Mouse (Mus musculus) hindbrain, embryonic 14.5 days (tissue): Measurements from ENCODE around the gene Tyw1. TPM values are rescaled to one million over a fixed set of nuclear protein-coding genes. Genes with fewer than 3 reads are reported as not detected.
A peak's percentile ranks its signal among the peaks of the same experiment; 100 is the strongest.

Experiments
- ATAC-seq: fragments of 200-750 bp; cut with Nextera tagmentation; 2 replicates; pipeline ENCODE4 v1.8.0; 2017; ENCODE audit warnings: moderate number of reproducible peaks, mild to moderate bottlenecking, moderate TSS enrichment, moderate library complexity; ENCODE audit not compliant: low FRiP score
- DNase-seq: peaks from one replicate; pipeline ENCODE4 v3.0.0-alpha.2; 2015; ENCODE audit warnings: low spot score
- H3K27ac ChIP-seq: fragments of 300-500 bp; sonication (generic); 2 replicates; pipeline ENCODE4 v1.5.1; 2014; ENCODE audit warnings: mild to moderate bottlenecking, moderate library complexity
- H3K27me3 ChIP-seq: fragments of 300-500 bp; sonication (generic); 2 replicates; pipeline ENCODE4 v1.6.1; 2014; ENCODE audit warnings: mild to moderate bottlenecking, low read length, mixed read lengths; ENCODE audit not compliant: control insufficient read depth, insufficient read depth
- H3K36me3 ChIP-seq: fragments of 300-500 bp; sonication (generic); replicated peaks from 2 replicates; pipeline ENCODE4 v1.6.1; 2014; ENCODE audit not compliant: control insufficient read depth, insufficient read depth
- H3K4me1 ChIP-seq: fragments of 300-500 bp; sonication (generic); replicated peaks from 2 replicates; pipeline ENCODE4 v1.6.1; 2014; ENCODE audit warnings: antibody characterized with exemption, low read length, mixed read lengths; ENCODE audit not compliant: control insufficient read depth, insufficient read depth
- H3K4me2 ChIP-seq: fragments of 300-500 bp; sonication (generic); replicated peaks from 2 replicates; pipeline ENCODE4 v1.6.1; 2014; ENCODE audit warnings: mild to moderate bottlenecking, moderate library complexity
- H3K4me3 ChIP-seq: fragments of 300-500 bp; sonication (generic); replicated peaks from 2 replicates; pipeline ENCODE4 v1.5.1; 2014; ENCODE audit warnings: mild to moderate bottlenecking, low read length
- H3K9ac ChIP-seq: fragments of 300-500 bp; sonication (generic); 2 replicates; pipeline ENCODE4 v1.6.1; 2014
- H3K9me3 ChIP-seq: fragments of 300-500 bp; sonication (generic); 2 replicates; pipeline ENCODE4 v1.6.1; 2016; ENCODE audit warnings: low read length; ENCODE audit not compliant: control insufficient read depth
- WGBS: fragments of 180-500 bp; shearing (Covaris S2); extraction: QIAGEN DNeasy Blood & Tissue Kit; methylation state at CpG from one replicate; pipeline ENCODE4 v1.1.7; 2014; 5-methylcytosine and 5-hydroxymethylcytosine counted together
- polyA plus RNA-seq: library from polyadenylated mRNA; unstranded; fragments of >200 nt; fragmentation: Nextera tagmentation; extraction: Ambion mirVana; gene quantifications from 2 replicates; pipeline ENCODE4 v1.2.1, GENCODE M21; 2014

The Tyw1 gene
- polyA plus RNA-seq, 1 experiment from 2014 or later: 20.8 TPM

DNA sequence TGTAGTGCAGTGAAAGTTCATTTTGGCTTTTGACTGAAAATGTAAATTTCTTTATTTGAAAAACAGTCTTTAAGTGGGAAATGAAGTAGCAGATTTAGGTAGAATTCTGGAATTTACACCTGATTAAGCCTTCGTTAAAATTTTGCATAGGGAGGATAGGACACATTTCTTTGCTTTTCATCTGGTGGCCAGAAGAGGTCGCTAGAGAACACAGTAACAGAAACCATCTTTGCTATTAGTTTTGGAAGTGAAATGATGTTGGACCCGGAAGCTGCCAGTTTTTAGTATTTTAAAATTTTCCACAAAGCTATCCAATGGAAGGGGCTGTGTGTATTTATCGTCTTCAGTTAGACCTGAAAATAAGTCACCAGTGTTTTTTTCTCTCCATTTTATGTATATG is 20.1 kb downstream of the Tyw1 start:
- Histone ChIP-seq H3K36me3 (peaks cover 55% of the 10 kb centered on the region), H3K9me3 (no peaks in the 10 kb centered on the region), H3K27me3 (no peaks in the 10 kb centered on the region), H3K9ac (no peak overlapping the region), H3K4me1 (no peaks in the 10 kb centered on the region), H3K4me2 (no peak overlapping the region), H3K27ac (no peak overlapping the region), H3K4me3 (no peak overlapping the region)
- ATAC-seq (no peak), DNase-seq (peak; percentile 77)
- WGBS: 53% methylated on average over 4 of the region's 4 CpGs

- Histone ChIP-seq H3K27ac (no peak overlapping the region), H3K9me3 (no peaks in the 10 kb centered on the region), H3K27me3 (no peaks in the 10 kb centered on the region), H3K4me1 (no peaks in the 10 kb centered on the region), H3K36me3 (peaks cover 64% of the 10 kb centered on the region), H3K4me2 (no peak overlapping the region), H3K4me3 (no peak overlapping the region), H3K9ac (no peak overlapping the region)
- no peak for DNase-seq
- no peak for ATAC-seq
- 83% methylated on average over 7 of the region's 7 CpGs for WGBS
Observed at GRCm38 (mm10) chr5:130278011-130278472, 22.6 kb downstream of the Tyw1 start.

DNA sequence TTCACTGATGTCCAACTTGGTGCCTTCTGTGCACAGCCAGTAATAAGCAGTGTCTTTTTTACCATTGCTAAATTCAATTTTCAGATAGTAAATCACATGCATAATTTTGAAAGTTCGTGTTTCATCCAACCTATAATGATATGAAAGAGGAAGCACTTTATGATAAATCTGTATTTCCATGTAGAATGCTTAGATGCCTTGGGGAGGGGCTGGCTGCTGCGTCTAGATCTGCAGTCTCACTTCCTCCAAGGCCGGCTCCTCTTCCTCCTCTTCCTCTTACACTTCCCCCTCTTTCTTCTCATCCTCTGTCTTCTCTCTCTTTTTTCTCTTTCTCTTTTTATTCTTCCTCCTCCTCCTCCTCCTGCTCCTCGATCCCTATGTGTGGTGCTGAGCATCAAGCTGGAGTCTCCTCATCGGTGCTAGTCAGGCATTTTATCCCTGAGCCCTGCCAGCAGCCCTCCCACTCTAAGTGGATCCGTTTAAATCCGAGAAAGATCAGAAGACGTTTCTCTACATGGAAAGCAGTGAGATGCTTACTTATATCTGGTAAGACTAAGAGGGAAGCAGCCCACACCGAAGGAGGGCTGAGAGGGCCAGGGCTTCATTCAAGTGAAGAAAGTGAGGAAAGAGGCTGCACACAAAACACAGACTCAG is 27.8 kb downstream of the Tyw1 start:
- WGBS: 96% methylated on average over 9 of the region's 9 CpGs
- no peak for DNase-seq
- Histone ChIP-seq H3K4me3 (no peak overlapping the region), H3K4me2 (no peak overlapping the region), H3K9ac (no peak overlapping the region), H3K27me3 (no peaks in the 10 kb centered on the region), H3K36me3 (peaks cover 61% of the 10 kb centered on the region), H3K27ac (no peak overlapping the region), H3K4me1 (no peaks in the 10 kb centered on the region), H3K9me3 (no peaks in the 10 kb centered on the region)
- ATAC-seq: no peak

DNA sequence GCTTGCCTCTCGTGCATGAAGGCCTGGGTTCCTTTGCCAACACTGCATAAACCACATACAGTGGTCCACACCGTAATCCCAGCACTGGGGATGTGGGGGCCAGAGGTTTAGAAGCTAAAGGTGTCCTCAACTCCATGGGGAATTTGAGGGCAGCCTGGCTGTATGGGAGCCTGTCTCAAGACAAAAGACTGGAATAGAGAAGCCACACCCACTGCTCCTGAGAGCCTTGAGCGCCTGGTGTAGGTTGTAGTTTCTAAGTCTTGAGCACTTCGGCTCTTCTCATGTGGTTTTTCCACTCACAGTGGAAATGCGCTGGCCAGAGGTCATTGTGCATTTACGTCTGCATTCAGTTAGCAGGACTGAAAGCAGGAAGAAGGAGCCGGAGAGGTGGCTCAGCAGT is 32.7 kb downstream of the Tyw1 start:
- no peak overlapping the region for H3K4me3 ChIP-seq
- no peak overlapping the region for H3K4me2 ChIP-seq
- no peaks in the 10 kb centered on the region for H3K27me3 ChIP-seq
- H3K27ac ChIP-seq: no peak overlapping the region
- no peak for ATAC-seq
- DNase-seq: no peak
- 94% methylated on average over 7 of the region's 7 CpGs for WGBS
- no peak overlapping the region for H3K9ac ChIP-seq
- no peaks in the 10 kb centered on the region for H3K9me3 ChIP-seq
- peaks cover 46% of the 10 kb centered on the region for H3K36me3 ChIP-seq
- no peaks in the 10 kb centered on the region for H3K4me1 ChIP-seq

DNA sequence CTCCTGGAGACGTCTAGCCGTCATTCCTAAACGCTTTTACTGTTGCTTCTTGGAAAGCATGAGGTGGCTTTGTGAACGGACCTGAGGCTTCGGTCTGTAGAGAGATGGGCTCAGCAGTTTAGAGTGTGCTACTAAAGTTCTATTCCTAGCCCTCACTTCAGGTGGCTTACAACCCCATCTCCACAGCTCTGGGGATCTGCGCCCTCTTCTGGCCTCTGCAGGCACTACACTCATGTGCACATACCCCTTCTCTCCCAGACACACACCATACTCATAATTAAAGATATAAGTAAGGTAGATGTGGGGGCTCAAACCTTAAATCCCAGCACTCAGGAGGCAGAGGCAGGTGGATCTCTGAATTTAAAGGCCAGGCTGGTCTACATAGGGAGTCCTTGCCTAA is 34.8 kb downstream of the Tyw1 start:
- H3K4me1 ChIP-seq: no peaks in the 10 kb centered on the region
- H3K4me3 ChIP-seq: no peak overlapping the region
- H3K36me3 ChIP-seq: peaks cover 28% of the 10 kb centered on the region
- no peaks in the 10 kb centered on the region for H3K9me3 ChIP-seq
- DNase-seq (no peak), ATAC-seq (no peak)
- H3K27me3 ChIP-seq: no peaks in the 10 kb centered on the region
- no peak overlapping the region for H3K9ac ChIP-seq
- 97% methylated on average over 6 of the region's 6 CpGs for WGBS
- no peak overlapping the region for H3K4me2 ChIP-seq
- no peak overlapping the region for H3K27ac ChIP-seq

DNA sequence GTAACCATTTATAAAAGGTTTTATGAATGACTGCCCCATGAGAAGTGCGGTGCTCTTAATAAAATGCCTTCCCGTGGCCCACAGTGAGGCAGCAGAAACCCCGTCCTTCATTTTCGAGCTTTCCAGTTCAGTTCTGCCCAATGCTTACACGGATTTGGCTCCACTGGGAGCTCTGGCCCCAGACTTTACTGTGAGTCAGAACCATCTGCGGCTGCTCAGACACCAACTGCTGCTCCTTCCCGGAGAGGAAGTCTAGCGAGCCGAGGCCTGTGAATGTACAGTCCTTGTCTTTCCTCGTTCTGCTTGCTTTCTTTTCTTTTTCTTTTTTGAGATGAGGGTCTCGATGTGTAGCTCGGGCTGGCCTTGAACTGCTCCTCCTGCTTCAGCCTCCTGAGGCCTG is 35.4 kb downstream of the Tyw1 start:
- H3K9me3 ChIP-seq: no peaks in the 10 kb centered on the region
- H3K4me2 ChIP-seq: no peak overlapping the region
- DNase-seq (no peak), ATAC-seq (no peak)
- 97% methylated on average over 12 of the region's 12 CpGs for WGBS
- H3K27ac ChIP-seq: no peak overlapping the region
- no peaks in the 10 kb centered on the region for H3K27me3 ChIP-seq
- no peaks in the 10 kb centered on the region for H3K4me1 ChIP-seq
- H3K4me3 ChIP-seq: no peak overlapping the region
- H3K36me3 ChIP-seq: peaks cover 23% of the 10 kb centered on the region
- H3K9ac ChIP-seq: no peak overlapping the region

DNA sequence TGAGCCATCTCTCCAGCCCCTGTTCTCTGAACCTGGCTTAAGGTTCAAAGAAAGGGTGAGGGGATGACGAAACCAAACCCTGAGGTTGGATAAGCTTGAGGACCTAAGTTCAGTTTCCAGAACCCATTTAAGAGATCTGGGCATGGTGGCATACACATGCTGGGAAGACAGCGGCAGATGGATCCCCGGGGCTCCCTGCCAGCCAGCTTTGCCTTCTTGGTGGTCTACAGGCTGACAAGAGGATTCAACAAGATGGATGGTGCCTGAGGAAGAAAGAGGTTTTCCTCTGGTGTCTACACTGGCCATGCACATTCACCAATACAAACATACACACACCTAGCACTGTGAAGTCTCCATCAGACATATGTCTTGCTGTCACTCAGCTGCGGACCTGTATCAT is 37.6 kb downstream of the Tyw1 start:
- Histone ChIP-seq H3K4me3 (no peak overlapping the region), H3K4me2 (no peak overlapping the region), H3K36me3 (peaks cover 40% of the 10 kb centered on the region), H3K9ac (no peak overlapping the region), H3K27ac (no peak overlapping the region), H3K4me1 (no peaks in the 10 kb centered on the region), H3K9me3 (no peaks in the 10 kb centered on the region), H3K27me3 (no peaks in the 10 kb centered on the region)
- DNase-seq (no peak), ATAC-seq (no peak)
- WGBS: 73% methylated on average over 4 of the region's 4 CpGs

DNA sequence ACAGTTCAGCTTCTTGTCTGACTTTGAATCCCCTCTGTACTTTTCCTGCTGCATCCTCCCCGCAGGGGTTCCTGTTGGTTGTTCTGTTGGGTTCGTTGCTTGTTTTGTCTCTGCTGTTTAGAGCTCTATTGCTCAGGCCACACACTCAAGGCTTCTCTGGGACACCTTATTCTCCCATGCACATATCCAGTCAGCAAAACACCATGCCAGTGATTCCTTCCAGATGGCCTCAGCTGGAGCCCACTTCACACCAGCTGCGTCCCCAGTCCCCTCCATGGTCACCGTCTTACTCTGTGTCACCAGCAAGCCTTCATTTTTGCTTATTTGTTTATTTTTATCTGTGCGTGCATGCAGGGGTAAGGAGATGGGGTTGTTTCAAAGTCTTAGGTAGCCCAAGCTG is 38.5 kb downstream of the Tyw1 start:
- Histone ChIP-seq H3K36me3 (peaks cover 42% of the 10 kb centered on the region), H3K27me3 (no peaks in the 10 kb centered on the region), H3K9me3 (no peaks in the 10 kb centered on the region), H3K4me1 (no peaks in the 10 kb centered on the region), H3K4me2 (no peak overlapping the region), H3K9ac (no peak overlapping the region), H3K27ac (no peak overlapping the region), H3K4me3 (no peak overlapping the region)
- WGBS: 61% methylated on average over 5 of the region's 5 CpGs
- no peak for ATAC-seq
- DNase-seq: no peak

- Histone ChIP-seq H3K4me1 (no peaks in the 10 kb centered on the region), H3K4me2 (no peak overlapping the region), H3K36me3 (peaks cover 44% of the 10 kb centered on the region), H3K27me3 (no peaks in the 10 kb centered on the region), H3K4me3 (no peak overlapping the region), H3K9ac (no peak overlapping the region), H3K9me3 (no peaks in the 10 kb centered on the region), H3K27ac (no peak overlapping the region)
- ATAC-seq (no peak), DNase-seq (no peak)
- WGBS: 83% methylated on average over 6 of the region's 6 CpGs
Observed at GRCm38 (mm10) chr5:130294598-130294997, 39.2 kb downstream of the Tyw1 start.

- WGBS: 82% methylated on average over 5 of the region's 5 CpGs
- Histone ChIP-seq H3K36me3 (peaks cover 46% of the 10 kb centered on the region), H3K4me1 (no peaks in the 10 kb centered on the region), H3K27ac (no peak overlapping the region), H3K4me3 (no peak overlapping the region), H3K4me2 (no peak overlapping the region), H3K9me3 (no peaks in the 10 kb centered on the region), H3K27me3 (no peaks in the 10 kb centered on the region), H3K9ac (no peak overlapping the region)
- ATAC-seq (no peak), DNase-seq (no peak)
Observed at GRCm38 (mm10) chr5:130296071-130296470, 40.7 kb downstream of the Tyw1 start.
